Mouse (Mus musculus) right cerebral cortex, adult 18-20 months (tissue): ENCODE results near the gene Gm10644.
A peak's percentile ranks its signal among the peaks of the same experiment; 100 is the strongest.

Experiments used
- DNase-seq: peaks from one replicate; pipeline ENCODE4 v3.0.0; 2022; ENCODE audit warnings: mixed read lengths

The Gm10644 gene

DNA sequence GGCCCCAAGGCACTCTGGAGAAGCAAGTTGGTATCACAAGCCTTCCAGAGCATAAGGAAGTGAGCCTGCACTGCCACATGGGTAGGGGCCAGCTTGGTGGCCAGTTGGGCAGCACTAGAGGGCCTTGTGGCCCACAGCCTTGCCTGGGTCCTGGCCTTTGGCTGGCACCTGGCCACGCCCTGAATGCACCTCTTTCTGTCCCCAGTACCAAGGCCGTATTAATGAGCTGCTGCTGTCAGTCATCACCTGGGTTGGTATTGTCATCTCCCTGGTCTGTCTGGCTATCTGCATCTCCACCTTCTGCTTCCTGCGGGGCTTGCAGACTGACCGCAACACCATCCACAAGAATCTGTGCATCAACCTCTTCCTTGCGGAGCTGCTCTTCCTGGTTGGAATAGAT is 20.8 kb downstream of the Gm10644 start:
- no peak for DNase-seq

DNA sequence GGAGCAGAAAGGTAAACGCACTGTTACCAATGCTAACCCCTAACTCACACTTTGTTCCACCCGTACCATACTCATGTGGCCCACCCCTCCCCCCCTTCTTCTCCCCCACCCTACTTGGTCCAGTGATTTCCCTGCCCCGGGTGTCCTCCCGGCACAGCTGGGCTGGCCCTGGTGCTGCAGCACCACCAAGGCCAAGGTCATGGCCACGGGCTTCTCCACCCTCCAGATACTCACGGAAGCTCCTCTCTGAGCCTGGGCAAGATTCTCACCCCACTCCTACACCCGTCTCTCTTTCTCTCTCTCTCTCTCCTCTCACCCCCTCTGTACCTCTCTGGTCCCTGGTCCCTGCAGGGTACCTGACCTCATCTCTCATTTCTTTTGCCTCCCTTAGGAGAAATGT is 28.7 kb downstream of the Gm10644 start:
- DNase-seq, result no peak

DNA sequence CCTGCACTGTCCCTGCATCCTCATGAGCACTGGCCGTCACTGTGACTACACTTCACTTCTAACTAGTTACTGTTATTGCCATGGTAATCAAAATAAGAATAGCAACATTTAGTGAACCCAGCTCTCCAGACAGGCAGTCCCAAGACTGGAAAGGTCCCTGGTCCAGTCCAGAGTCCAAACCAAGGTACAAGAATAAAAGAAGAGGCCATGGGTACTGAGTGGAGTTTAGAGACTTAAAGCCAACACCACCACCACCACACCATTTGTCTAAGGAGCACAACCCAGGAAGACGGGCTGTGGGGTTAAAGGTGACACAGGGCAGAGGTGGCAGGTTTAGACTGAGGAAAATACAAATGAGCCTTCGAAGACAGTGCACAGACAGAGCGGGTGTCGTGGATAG is 30.4 kb downstream of the Gm10644 start:
- no peak for DNase-seq

DNA sequence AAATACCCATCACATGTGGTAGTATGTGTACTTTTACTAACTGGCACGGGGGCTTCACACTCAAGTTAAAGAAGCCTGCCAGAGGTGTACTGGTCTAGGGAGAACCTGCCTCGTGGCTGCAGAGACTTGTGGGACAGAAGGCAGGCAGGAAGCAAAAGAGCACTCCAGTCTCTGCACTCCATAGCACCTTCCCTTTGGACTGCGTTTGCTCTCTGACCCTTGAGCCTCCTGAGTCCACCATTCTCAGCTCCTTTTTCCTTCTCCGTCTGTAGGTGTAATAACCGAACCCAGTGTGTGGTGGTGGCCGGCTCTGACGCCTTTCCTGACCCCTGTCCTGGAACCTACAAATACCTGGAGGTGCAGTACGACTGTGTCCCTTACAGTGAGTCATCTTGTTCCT is 32.3 kb downstream of the Gm10644 start:
- no peak for DNase-seq

DNA sequence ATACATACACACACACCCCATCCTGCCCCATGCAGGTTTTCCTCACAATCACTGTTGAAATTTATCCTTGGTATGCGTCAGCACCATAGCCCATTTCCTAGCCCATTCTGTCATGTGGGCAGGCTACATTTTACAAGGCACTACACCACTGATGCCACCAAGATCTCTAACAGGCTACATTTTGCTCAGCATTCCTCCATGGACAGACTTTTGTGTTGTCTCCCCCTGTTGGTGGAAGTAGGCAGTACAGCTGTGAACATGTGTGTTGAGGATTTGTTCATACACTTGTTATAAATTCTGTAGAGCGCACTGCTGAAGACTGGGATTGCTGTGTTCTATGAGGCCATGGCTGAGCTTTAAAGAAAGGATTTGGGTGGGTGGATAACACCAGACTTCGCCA is 33.4 kb downstream of the Gm10644 start:
- DNase-seq, result peak; percentile 81

DNA sequence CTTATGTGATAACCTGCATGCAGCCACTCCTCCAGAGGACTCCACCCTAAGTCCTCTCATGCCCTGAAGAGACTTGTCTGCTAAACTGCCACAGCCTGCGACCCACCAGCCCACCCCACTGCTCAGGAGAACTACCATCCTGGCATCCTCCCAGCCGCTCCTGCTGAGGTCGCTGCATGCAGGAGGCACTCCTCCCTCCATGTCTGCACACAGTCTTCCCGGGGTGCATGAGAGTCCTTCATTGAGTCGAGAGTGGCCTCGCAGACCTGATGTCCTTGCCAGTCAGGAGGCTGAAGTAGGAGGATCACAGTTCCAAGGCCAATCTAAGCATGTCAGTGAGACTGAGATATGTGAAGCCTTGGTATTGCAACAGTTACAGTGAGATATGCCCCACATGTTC is 37.4 kb downstream of the Gm10644 start:
- DNase-seq, result no peak

DNA sequence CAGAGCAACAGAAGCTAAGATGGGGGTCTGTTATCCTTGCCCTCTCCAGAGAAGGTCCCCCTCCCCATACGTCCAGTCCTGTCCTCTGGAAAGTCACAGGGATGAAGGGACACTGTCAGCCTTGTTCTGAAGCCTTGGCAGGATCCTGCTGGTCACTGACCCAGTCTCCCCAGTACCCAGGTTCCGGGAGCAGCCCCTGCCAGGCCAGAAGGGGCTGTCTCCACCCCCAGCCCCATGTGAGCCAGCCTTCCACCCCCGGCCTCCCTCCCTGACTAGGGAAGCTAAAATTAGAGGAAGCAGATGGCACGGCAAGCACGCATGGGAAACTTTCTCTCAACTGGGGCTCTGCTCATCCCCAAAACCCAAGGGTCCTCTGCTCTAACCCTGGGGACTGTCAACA is 39.0 kb downstream of the Gm10644 start:
- peak; percentile 73 for DNase-seq

DNA sequence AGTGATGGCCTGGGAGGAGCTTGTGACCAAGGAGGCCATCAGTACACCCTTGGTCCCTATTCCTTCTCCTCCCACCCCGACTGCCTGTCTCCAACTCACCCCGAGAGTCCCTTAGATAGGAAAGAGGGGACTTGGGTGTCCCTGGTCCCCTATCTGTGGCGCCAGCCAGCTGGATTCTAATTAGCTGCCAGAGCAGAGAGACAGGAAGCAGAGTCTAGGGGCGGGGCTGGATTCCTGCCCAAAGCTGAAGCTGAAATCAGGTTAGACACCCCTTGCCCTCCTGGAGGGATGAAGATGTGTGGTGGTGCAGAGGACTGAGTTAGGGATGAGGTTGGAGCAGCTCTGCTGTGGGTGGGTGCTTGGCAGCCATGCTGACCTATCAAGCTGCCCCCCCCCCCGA is 40.1 kb downstream of the Gm10644 start:
- DNase-seq, result no peak

DNA sequence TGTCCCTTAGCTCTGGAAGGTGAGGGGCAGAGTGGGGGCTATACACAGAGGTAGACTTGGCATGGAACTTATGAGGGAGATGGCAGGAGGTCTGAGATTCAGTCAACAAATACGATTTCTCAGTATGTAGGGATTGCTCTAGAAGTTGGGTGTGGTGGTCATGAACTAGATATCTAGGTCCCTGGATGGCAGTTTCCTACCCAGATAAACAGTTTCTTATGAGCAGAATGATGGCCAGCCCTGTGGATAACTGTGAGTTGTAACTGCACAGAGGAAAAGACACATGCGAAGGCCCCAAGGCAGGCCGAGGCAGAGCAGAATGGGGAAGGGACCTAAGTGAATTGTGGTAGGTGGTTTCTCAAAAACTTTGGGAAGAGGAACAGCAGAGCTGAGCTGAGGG is 40.8 kb downstream of the Gm10644 start:
- DNase-seq, result no peak

DNA sequence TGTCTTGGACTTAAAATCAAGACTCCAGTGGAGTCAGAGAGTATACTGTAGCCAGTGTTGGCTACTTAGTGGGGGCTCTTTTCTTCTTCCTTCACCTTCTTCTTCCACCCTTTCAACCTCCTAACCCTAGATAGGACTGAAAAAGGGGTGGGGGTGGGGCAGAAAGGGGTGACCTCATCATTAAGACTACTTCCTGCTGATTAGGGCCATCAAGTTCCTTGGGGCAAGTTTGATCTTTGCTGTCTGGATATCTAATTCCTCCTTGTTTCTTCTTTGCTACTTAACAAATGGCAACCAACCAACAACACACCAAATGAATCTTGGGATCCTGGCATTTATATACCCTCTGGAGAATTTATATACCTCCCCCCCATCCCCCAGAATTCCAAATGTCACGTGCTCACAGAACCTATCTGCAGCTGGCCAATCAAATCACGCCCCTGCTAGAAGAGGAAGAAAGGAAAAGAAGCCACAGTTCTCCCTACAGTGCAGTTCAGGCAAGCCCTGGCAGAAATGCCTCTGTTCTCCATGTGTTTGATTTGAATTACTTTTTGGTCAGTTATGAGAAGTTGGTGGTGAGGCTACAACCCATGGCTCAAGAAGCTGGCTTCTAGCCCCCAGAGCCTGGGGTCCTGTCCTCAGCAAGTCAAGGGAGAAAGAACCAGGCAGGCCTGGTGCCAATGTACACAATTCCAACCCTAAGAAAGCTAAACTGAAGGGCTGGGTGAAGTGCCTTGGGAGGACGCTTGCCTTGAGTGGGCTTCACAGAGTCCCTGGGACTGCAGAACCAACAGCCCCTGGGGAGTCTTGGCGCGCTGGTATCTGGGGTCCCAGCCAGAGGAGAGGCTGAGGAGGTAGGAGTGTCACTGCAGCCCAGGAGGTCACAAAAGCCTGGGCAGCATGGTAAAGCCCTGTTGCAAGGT is 42.9 kb downstream of the Gm10644 start:
- DNase-seq, result no peak

DNA sequence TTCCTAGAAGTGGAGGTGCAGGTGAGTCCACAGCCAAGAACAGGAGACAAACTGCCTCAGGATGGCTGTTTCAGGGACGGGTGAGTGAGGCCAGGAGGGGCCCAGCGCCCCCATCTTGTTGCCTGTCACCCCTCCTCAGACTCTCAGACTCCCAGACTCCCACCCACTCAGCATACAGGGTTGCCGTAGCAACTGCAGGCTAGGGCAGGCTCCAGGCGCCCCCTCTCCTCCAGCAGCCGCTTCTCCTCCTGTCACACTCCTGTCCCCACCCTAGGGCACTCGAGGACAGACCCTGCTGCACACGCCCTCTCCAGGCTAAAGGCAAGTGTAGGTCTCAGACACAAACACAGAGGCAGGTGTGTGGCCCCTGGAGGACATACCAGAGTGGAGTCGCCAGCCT is 45.7 kb downstream of the Gm10644 start:
- peak; percentile 62 for DNase-seq

DNA sequence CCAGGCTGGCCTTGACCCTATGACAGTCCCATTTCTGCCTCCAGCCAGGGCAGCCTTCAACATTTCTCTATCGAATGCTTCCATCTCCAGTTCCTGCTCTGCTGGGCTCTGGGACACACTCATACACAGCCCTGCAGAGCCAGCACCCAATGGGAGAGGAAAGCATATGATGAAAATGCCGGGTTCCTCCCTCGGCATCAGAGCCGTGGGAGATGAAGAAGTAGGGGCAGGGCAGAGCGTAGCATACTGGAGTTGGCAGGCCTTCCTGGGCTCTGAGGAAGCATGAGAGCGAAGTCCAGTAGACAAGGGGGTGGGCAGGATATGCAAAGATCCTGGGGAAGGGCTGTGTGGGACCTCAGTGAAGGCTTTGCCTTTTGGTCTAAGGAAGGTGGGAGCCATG is 46.4 kb downstream of the Gm10644 start:
- peak; percentile 46 for DNase-seq

DNA sequence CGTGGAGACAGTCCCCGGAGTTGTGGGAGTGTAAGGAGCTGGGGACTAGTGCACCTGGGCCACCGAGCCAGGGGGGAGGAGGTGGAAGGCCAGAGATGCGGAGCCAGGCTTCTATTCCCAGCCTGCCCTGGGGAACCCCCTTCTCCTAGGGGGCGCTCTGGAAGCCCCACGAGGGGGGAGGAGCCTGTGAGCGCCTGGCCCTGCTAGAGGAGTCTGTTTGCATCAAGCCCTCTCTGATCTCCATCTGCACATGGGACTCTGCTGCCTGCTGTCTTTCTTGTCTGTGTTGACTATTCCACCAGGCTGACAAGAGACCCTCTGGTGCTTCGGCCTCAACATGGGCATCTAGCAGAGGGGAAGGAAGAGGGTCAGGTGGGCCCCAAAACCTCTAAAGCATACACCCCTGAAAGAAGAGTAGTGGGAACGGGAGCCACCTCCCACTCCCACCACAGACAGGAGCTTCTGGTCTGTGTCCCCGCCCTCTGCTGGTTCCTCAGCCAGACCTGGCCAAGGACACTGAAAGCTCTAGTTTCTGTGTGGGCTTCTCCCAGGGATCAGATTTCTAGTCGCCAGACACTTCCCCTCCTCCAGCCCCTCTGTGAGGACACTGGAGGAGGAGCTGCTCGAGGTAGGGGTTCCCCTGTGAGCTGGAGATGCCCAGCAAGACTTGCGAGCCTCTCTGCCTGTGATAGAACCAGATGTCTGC is 51.9 kb downstream of the Gm10644 start:
- peak; percentile 42 for DNase-seq

DNA sequence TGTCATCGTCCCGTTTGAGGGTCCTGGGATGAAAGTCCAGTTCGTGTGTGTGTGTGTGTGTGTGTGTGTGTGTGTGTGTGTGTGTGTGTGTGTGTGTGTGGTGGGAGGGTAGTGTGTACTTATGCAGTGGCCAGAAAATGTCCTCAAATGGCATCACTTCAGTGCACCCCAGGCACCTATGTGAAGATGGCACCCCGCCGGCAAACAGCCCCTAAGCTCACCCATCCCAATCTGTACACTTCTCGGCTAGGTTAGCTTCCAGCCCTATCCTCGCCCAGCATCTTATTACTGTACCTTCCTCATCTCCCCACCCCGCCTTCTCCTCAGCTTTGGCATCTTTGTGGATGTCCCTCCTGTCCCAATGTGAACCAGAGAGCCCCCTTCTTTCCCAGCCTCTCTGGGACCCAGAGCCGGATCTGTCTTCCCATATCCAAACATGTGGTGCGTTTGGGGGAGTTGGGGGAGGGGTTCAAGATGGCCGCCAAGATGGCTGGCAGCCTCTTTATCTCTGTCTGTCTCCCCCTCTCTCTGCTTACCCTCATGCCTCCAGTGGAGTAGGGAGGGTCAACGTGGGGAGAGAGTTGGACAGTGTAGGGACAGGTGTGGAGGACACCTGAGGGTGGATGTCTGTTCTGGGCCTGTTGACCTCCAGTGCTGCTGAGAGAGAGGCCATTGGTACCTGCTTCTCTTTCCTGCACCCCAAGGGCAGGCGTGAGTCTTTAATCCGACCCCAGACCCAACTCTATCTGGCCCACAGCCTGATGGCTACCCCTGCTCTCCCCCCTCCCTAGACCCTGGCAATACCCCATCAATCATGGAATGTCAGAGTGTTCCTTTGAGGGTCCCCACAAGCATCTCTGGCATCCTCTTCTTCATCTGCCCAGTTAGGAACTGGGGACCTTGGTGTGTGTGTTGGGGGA is 53.2 kb downstream of the Gm10644 start:
- no peak for DNase-seq

DNA sequence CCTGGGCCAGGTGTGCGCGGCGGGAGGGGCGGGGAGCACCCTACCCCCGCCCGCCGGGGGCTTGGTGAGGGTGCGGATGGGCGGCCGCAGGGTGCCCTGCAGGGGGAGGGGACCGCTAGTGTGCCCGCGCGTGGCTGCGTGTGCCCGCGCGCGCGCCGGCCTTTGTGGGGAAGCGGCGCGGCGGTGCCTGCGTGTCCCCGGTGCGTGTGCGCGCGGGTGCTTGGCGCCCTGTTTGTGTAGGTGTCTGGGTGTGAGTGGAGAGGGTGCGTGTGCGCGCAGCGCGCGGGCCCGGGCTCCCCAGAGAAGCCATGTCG is 54.1 kb downstream of the Gm10644 start:
- peak; percentile 88 for DNase-seq

DNA sequence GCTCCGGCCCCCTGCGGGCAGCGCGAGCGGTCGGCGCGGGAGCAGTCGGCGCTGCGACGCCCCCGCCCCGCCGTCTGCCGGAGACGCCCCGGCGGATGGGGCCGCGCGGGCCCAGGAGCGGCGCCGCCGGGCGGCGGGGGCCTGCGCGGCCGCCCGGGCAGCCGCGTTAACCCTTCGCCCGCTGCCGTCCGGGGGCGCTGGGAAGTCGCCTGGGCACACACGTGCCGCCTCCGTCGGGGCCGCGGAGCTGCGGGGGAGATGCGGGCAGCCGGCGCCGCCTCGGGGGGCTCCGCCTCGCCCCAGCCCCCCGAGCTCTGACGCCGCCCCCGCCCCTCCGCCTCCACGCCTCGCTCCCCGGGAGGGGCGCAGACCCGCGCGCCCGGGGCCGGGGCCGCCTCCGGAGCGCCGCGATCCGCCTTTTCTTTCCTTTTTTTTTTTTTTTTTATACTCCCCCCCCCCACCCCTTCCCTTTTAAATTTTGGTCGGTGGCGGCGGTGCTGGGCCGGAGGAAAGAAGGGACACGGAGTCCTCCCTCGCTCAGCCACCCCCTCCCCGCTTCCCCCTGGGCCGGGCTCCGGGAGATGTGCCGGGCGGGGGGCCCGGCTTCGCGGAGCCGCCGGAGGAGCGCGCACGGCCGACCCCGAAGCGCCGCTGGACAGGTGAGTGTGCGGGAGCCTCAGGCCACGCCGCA is 54.6 kb downstream of the Gm10644 start:
- DNase-seq, result no peak

DNA sequence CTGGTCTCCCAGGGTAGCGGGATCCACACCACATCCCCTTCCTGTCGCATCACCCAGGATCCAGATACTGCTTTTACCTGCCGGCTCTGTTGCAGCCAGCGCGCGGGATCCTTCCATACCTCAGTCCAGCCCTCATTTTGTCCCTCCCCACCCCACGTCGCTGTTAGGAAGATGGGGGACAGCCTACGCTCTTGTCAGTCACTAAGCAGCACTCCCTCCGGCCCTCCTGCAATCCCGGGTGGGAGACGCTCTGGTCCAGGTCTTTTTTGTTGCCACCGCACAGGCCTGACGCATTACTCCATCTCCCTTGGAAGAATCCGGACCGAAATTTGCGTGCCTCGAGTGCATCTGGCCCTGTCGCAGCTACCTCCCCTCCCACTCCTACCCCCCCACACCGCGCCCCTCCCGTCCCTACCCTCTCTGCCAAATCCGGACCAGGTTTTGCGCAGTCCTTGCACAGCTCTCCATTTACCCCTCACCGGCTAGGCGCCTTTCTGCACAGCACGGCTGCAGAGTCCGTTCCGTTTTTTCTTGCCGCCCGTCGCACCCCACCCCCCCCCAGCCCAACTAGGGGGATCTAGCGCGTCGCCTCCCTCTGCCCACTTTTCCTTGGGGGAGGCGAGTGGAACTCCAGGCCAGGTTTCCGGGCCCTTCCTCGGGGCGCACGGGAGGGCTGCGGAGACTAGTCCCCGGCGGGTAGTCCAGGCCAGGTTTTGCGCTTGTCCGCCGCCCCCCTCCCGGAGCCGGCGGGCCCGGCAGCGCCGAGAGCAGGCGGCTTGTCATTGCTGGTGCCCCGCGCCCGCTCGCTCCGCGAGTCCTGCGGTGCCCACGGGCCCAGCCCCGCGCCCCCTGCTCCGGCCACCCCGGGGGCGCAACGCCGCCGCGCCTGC is 55.4 kb downstream of the Gm10644 start, which contains the start of gene Adgrl1:
TSS of gene Adgrl1 (plus strand) at position 743 of the 890 bp plus-strand sequence.
- DNase-seq, result peak; percentile 96

DNA sequence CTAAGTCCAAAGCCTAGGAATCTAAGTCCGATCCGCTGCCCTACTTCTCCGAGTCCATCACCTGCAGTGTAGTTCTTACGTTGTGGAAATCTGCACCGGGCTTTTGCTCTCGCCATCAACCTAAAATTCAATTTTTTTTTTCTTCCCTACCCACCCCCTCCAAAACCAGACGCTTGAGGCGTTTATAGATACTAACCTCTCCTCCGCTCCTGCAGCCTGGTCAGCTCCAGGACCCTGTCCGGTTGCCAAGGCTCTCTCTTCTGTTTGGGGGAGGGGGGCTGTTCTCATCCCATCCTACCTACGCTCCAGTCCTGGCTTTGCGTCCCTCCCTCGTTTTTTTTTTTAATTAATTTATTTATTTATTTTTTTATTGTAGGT is 56.0 kb downstream of the Gm10644 start:
- DNase-seq, result peak; percentile 83

DNA sequence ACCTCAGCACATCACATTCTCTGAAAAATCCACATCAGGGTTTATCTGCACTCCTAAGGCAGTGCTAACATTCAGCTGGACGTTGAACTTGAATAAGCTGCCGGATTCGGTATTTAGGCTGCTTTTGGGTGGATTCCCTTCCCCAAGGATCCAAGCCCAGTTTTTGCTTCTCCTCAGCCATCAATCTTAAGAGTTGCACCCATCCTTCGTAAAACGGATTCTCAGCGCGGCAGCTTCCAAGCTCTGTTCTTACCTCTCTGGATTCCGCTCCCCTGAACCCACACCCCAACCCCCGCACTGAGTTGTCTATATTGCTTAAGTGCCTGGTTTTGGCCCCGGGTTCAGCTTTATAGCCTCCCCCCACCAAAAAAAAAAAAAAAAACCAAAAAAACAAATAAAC is 56.5 kb downstream of the Gm10644 start:
- DNase-seq, result no peak

DNA sequence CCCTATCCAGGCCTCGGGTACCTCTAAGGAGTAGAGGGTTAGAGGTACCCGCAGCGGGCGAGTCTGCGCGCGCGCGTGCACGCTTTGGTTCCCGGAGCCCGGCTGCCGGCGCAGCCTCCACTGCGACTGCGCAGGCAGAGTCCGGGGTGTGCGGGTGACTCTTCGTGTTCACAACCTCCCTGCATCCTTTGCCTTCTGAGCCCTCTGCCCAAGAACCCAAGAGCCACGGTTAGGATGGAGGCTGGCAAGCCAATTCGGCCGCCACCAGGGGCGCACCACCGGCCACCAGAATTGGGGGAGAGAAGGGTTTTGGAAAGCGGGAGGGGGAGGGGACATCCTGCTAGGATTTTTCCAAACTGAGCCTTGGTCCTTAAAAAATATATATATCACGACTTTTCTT is 57.8 kb downstream of the Gm10644 start:
- peak; percentile 76 for DNase-seq

DNA sequence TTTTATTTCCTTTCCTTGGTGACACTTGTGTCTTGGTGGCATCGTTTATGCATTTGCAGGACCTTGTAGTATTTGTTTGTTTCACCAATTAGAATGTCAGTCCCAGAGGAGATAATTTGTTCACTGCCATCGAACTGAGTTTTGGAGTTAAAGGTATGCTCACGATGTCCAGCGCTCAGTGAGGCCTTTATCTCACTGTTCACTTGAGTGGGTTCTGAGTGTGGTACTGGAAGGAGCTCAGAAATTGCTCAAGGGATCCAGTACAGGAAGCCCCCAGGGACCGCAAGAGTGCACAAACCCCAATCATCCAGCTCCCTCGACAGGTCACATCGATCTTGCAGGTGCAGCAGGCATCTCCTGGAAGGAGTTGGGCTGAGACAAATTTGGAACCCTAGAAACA is 58.5 kb downstream of the Gm10644 start:
- DNase-seq, result no peak

DNA sequence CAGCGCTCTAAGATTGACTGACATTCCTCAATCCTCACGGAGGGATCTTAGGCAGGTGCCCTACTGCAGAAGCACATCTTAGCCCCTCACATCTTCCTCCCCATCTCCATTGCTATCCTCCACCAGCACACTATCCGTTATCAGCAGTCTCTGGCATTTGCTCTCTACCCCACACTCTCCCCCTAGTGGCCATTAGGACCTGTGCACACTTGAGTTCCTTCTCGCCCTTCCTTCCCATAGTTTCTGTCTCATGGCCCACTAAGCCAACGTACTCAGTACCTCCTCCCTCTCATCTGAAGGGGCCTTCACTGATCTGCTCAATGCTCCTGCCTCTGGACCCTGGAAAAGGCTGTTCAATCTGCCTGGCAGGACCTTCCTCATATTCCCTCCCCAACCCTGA is 59.1 kb downstream of the Gm10644 start:
- DNase-seq, result no peak
